Mouse (Mus musculus): Measurements from ENCODE around the gene Il5.

DNA sequence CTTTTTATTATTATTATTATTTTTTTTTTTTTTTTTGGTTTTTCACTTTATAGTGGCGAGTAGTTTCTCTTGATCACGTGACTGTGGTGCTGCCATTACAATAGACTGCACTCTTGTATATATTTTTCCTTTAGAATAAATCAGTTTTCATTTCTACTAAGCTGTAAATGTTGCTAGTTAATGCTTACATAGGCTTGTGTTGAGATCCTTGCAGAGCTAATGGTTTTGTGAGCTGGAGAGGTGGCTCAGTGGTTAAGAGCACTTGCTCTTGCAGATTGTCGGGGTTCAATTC is 12.9 kb upstream of the Il5 start:
- no peak for TF ChIP-seq CTCF (IDR thresholded peaks at IDR 0.05; ENCODE audit: borderline replicate concordance, insufficient read depth, low read depth, low read length)
- no peak for TF ChIP-seq POLR2A (IDR thresholded peaks at IDR 0.05; ENCODE audit: borderline replicate concordance, insufficient read depth, low read length)
